Mouse (Mus musculus): ENCODE data around the gene Cd2bp2. TPM values are rescaled to one million over a fixed set of nuclear protein-coding genes. Genes with fewer than 3 reads are reported as not detected.
"Not testable (repeated sequence)": the region's sequence is repeated elsewhere in the genome, so short reads cannot be mapped to it uniquely, and the experiment has no call there.

The Cd2bp2 gene
- polyA plus RNA-seq, 1 experiment, result 67.2 TPM

DNA sequence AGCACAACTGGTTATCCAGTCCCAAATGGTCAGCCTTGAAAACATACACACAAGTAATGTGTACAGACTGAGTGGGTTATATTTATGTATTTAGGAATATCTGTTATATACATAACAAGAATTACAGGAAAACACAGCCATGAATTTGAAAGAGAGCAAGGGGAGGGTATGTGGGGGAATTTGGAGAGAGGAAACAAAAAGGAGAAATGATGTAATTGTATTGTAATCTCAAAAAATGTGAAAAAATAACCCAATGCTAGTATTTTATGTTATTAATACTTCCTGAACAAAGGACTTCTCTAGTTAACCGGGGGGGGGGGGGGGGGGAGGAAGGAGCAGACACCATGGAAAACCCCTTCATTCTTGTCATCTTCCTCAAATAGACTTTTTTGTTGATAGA lies 11.1 kb downstream of the Cd2bp2 start:
- WGBS, result 5% methylated on average over 1 of the region's 1 CpGs
- Histone ChIP-seq H3K36me3 (ENCODE audit: control insufficient read depth, insufficient read depth, low read length) (no peaks in the 10 kb centered on the region), H3K4me3 (ENCODE audit: control insufficient read depth, insufficient read depth, low read length) (no peak overlapping the region), H3K27me3 (ENCODE audit: control insufficient read depth, insufficient read depth, low read length) (no peaks in the 10 kb centered on the region), H3K27ac (ENCODE audit: control insufficient read depth, insufficient read depth, low read length) (no peak overlapping the region), H3K4me1 (replicated peaks; ENCODE audit: control insufficient read depth, insufficient read depth, low read length) (peaks cover 27% of the 10 kb centered on the region)
- TF ChIP-seq CTCF (IDR thresholded peaks at IDR 0.05; ENCODE audit: borderline replicate concordance, control insufficient read depth, extremely low read depth, insufficient read depth, low read length, poor library complexity) (no peak), POLR2A (IDR thresholded peaks at IDR 0.05; ENCODE audit: control insufficient read depth, extremely low read depth, insufficient read depth, low read length, poor library complexity) (no peak)
- no peak for DNase-seq

DNA sequence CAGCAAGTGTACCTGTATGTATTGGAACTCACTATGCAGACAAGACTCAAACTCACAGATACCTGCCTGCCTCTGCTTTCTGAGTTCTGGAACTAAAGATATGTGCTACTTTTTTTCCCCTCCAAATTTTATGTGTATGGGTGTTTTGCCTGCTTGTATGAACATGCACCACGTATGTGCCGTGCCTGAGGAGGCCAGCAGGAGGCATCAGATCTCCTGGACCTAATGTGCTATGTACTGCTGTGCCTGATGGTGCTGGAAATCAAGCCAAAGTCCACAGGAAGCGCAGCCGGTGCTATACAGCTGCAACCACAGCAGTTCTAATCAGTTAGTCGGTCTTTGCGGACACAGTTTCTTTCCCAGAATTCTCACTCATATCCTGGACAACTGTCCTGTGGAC lies 12.0 kb downstream of the Cd2bp2 start:
- peak; percentile 34 for DNase-seq
- Histone ChIP-seq H3K27ac (ENCODE audit: control insufficient read depth, insufficient read depth, low read length) (no peak overlapping the region), H3K36me3 (ENCODE audit: control insufficient read depth, insufficient read depth, low read length) (no peaks in the 10 kb centered on the region), H3K4me3 (ENCODE audit: control insufficient read depth, insufficient read depth, low read length) (no peak overlapping the region), H3K4me1 (replicated peaks; ENCODE audit: control insufficient read depth, insufficient read depth, low read length) (peaks cover 19% of the 10 kb centered on the region), H3K27me3 (ENCODE audit: control insufficient read depth, insufficient read depth, low read length) (no peaks in the 10 kb centered on the region)
- TF ChIP-seq CTCF (IDR thresholded peaks at IDR 0.05; ENCODE audit: borderline replicate concordance, control insufficient read depth, extremely low read depth, insufficient read depth, low read length, poor library complexity) (no peak), POLR2A (IDR thresholded peaks at IDR 0.05; ENCODE audit: control insufficient read depth, extremely low read depth, insufficient read depth, low read length, poor library complexity) (no peak)
- WGBS, result 87% methylated on average over 6 of the region's 6 CpGs

DNA sequence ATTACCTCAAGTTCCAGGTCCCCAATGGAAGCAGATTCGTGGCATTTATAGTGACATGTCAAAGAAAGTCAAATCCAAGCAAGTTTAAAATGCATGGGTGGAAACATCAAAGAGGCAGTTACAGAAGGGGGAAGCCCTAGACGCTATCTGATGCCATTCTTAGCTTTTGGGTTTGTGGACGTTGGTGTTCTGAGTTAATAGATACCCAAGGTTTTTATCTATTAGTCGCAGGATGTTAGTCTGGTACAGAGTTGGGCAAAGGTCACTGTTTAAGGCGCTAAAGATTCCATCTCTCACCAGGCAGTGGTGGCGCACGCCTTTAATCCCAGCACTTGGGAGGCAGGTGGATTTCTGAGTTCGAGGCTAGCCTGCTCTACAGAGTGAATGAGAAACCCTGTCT lies 12.5 kb downstream of the Cd2bp2 start:
- no peak overlapping the region for H3K4me3 ChIP-seq (ENCODE audit: control insufficient read depth, insufficient read depth, low read length)
- H3K27me3 ChIP-seq (ENCODE audit: control insufficient read depth, insufficient read depth, low read length), result no peaks in the 10 kb centered on the region
- H3K4me1 ChIP-seq (replicated peaks; ENCODE audit: control insufficient read depth, insufficient read depth, low read length), result peaks cover 14% of the 10 kb centered on the region
- DNase-seq, result no peak
- H3K36me3 ChIP-seq (ENCODE audit: control insufficient read depth, insufficient read depth, low read length), result no peaks in the 10 kb centered on the region
- WGBS, result 87% methylated on average over 8 of the region's 8 CpGs
- TF ChIP-seq CTCF (IDR thresholded peaks at IDR 0.05; ENCODE audit: borderline replicate concordance, control insufficient read depth, extremely low read depth, insufficient read depth, low read length, poor library complexity) (no peak), POLR2A (IDR thresholded peaks at IDR 0.05; ENCODE audit: control insufficient read depth, extremely low read depth, insufficient read depth, low read length, poor library complexity) (no peak)
- no peak overlapping the region for H3K27ac ChIP-seq (ENCODE audit: control insufficient read depth, insufficient read depth, low read length)

GRCm38 (mm10) chr7:127181724-127182123 lies 14.1 kb downstream of the Cd2bp2 start:
- H3K4me3 ChIP-seq (ENCODE audit: control insufficient read depth, insufficient read depth, low read length); H3K27me3 ChIP-seq (ENCODE audit: control insufficient read depth, insufficient read depth, low read length); H3K27ac ChIP-seq (ENCODE audit: control insufficient read depth, insufficient read depth, low read length); DNase-seq; H3K36me3 ChIP-seq (ENCODE audit: control insufficient read depth, insufficient read depth, low read length): not testable (repeated sequence)
- peaks cover 19% of the 10 kb centered on the region for H3K4me1 ChIP-seq (replicated peaks; ENCODE audit: control insufficient read depth, insufficient read depth, low read length)
- 52% methylated on average over 3 of the region's 3 CpGs for WGBS

DNA sequence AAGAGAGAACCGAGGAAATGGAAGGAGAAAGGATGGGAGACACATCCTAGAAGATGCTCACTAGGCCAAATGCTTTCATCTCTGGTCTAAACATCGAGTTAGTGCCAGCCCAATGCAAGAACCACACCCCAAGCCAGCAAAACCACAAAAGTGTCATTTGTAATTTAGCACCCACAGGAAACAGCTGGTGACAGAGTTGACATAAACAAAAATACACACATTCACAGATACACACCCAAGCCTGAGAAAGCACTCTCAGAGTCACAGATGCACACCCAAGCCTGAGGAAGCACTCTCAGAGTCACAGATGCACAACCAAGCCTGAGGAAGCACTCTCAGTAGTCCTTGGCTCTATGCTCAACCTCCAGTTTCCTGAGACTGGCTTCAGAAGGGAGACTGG lies 15.1 kb downstream of the Cd2bp2 start:
- peaks cover 19% of the 10 kb centered on the region for H3K4me1 ChIP-seq (replicated peaks; ENCODE audit: control insufficient read depth, insufficient read depth, low read length)
- no peak for TF ChIP-seq POLR2A (IDR thresholded peaks at IDR 0.05; ENCODE audit: control insufficient read depth, extremely low read depth, insufficient read depth, low read length, poor library complexity)
- TF ChIP-seq CTCF (IDR thresholded peaks at IDR 0.05; ENCODE audit: borderline replicate concordance, control insufficient read depth, extremely low read depth, insufficient read depth, low read length, poor library complexity), result no peak
- H3K36me3 ChIP-seq (ENCODE audit: control insufficient read depth, insufficient read depth, low read length), result no peaks in the 10 kb centered on the region
- WGBS, result 9% methylated on average over 2 of the region's 2 CpGs
- DNase-seq, result no peak
- peak overlapping the region; percentile 14 for H3K27ac ChIP-seq (ENCODE audit: control insufficient read depth, insufficient read depth, low read length)
- H3K4me3 ChIP-seq (ENCODE audit: control insufficient read depth, insufficient read depth, low read length), result no peak overlapping the region
- H3K27me3 ChIP-seq (ENCODE audit: control insufficient read depth, insufficient read depth, low read length), result no peaks in the 10 kb centered on the region

DNA sequence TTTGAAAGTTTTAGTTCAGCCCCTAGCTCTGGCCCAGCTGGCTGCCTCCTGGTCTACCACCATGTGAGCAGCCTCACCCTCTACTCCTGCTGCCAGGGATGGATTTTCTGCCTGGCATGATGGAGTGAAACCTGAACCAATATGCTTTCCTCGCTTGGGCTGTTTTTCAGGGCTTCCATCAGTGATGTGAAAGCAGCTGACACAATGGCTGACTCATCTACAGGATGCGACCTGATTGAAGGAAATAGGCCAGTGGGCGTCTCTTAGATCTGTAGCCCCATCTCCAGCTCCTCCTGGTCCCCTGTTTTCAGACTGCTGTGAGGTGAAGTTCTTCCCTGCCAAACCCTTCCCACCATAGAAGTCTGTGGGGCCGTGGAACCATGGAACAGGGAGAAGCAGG lies 18.9 kb downstream of the Cd2bp2 start:
- Histone ChIP-seq H3K27ac (ENCODE audit: control insufficient read depth, insufficient read depth, low read length) (0 out of 2 replicates have a peak overlapping the region, but pooled peaks have one; percentile 32), H3K36me3 (ENCODE audit: control insufficient read depth, insufficient read depth, low read length) (no peaks in the 10 kb centered on the region), H3K4me1 (replicated peaks; ENCODE audit: control insufficient read depth, insufficient read depth, low read length) (peaks cover 19% of the 10 kb centered on the region), H3K4me3 (ENCODE audit: control insufficient read depth, insufficient read depth, low read length) (no peak overlapping the region), H3K27me3 (ENCODE audit: control insufficient read depth, insufficient read depth, low read length) (no peaks in the 10 kb centered on the region)
- TF ChIP-seq POLR2A (IDR thresholded peaks at IDR 0.05; ENCODE audit: control insufficient read depth, extremely low read depth, insufficient read depth, low read length, poor library complexity) (no peak), CTCF (IDR thresholded peaks at IDR 0.05; ENCODE audit: borderline replicate concordance, control insufficient read depth, extremely low read depth, insufficient read depth, low read length, poor library complexity) (no peak)
- WGBS, result 90% methylated on average over 4 of the region's 4 CpGs
- DNase-seq, result no peak

GRCm38 (mm10) chr7:127166501-127166900 lies 29.3 kb downstream of the Cd2bp2 start:
- 58% methylated on average over 5 of the region's 5 CpGs for WGBS
- no peak for DNase-seq
- Histone ChIP-seq H3K4me1 (replicated peaks; ENCODE audit: control insufficient read depth, insufficient read depth, low read length) (peaks cover 11% of the 10 kb centered on the region), H3K27me3 (ENCODE audit: control insufficient read depth, insufficient read depth, low read length) (no peaks in the 10 kb centered on the region), H3K4me3 (ENCODE audit: control insufficient read depth, insufficient read depth, low read length) (no peak overlapping the region), H3K27ac (ENCODE audit: control insufficient read depth, insufficient read depth, low read length) (no peak overlapping the region), H3K36me3 (ENCODE audit: control insufficient read depth, insufficient read depth, low read length) (no peaks in the 10 kb centered on the region)
- TF ChIP-seq CTCF (IDR thresholded peaks at IDR 0.05; ENCODE audit: borderline replicate concordance, control insufficient read depth, extremely low read depth, insufficient read depth, low read length, poor library complexity) (no peak), POLR2A (IDR thresholded peaks at IDR 0.05; ENCODE audit: control insufficient read depth, extremely low read depth, insufficient read depth, low read length, poor library complexity) (no peak)

All from thymus, adult 2 months (tissue).